Mouse (Mus musculus) bone marrow macrophage, adult 2 months (primary cell): Measurements from ENCODE around the gene Nxt1.

Experiments
- CTCF ChIP-seq: IDR thresholded peaks from 2 replicates; pipeline ENCODE4 v1.5.1; 2012; ENCODE audit warnings: low read depth, mild to moderate bottlenecking, low read length, moderate library complexity
- POLR2A ChIP-seq: IDR thresholded peaks from 2 replicates; pipeline ENCODE4 v1.6.1; 2012; ENCODE audit warnings: mild to moderate bottlenecking, low read depth, low read length, borderline replicate concordance

GRCm38 (mm10) chr2:148683031-148683430 lies 10.6 kb downstream of the Nxt1 start:
- TF ChIP-seq CTCF, result no peak
- TF ChIP-seq POLR2A, result no peak
